Mouse (Mus musculus): ENCODE results near the gene Trmt1l. TPM values are rescaled to one million over a fixed set of nuclear protein-coding genes. Genes with fewer than 3 reads are reported as not detected.
A peak's percentile ranks its signal among the peaks of the same experiment; 100 is the strongest.

Trmt1l gene
- polyA plus RNA-seq, 1 experiment from 2014 or later = 18.5 TPM

DNA sequence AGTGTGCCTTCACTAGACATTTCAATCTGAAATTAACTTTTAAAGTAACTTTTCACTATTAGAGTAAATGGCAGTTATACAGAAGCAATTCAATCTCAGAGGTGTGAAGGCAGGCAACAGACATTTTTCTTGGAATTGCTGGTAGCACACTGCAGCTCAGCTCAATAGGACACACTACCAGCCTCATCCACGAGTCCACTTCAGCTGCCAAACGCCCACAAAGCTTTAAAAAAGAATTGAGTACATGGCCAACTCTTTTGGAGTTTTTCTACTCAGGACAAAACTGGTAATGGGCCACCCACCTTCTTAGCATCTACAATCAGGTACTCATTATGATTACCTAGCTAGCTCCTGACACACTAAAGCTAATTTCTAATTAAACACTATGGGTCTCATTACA, 69.6 kb downstream of the Trmt1l start:
- Histone ChIP-seq H3K27ac (ENCODE audit: low read depth, low read length) (no peak overlapping the region), H3K36me3 (ENCODE audit: control insufficient read depth, insufficient read depth) (no peaks in the 10 kb centered on the region), H3K9ac (ENCODE audit: low read depth, low read length) (no peak overlapping the region), H3K9me3 (ENCODE audit: control insufficient read depth) (no peaks in the 10 kb centered on the region), H3K4me3 (ENCODE audit: low read depth, low read length) (no peak overlapping the region), H3K4me1 (replicated peaks; ENCODE audit: control insufficient read depth, insufficient read depth, low read length) (peaks cover 7% of the 10 kb centered on the region), H3K4me2 (replicated peaks; ENCODE audit: low read depth) (0 out of 2 replicates have a peak overlapping the region, but pooled peaks have one; percentile 35), H3K27me3 (replicated peaks; ENCODE audit: control insufficient read depth, insufficient read depth, low read length) (no peaks in the 10 kb centered on the region)
- 63% methylated on average over 2 of the region's 2 CpGs for WGBS
- ATAC-seq = no peak
- no peak for TF ChIP-seq CTCF (IDR thresholded peaks at IDR 0.05; ENCODE audit: low read depth)

GRCm38 (mm10) chr1:151498381-151498780, 70.0 kb downstream of the Trmt1l start:
- WGBS = 78% methylated on average over 3 of the region's 3 CpGs
- TF ChIP-seq CTCF (IDR thresholded peaks at IDR 0.05; ENCODE audit: low read depth) = 0 out of 2 replicates have a peak, but pooled peaks have one; percentile 10
- Histone ChIP-seq H3K9me3 (ENCODE audit: control insufficient read depth) (no peaks in the 10 kb centered on the region), H3K27me3 (replicated peaks; ENCODE audit: control insufficient read depth, insufficient read depth, low read length) (no peaks in the 10 kb centered on the region), H3K4me2 (replicated peaks; ENCODE audit: low read depth) (0 out of 2 replicates have a peak overlapping the region, but pooled peaks have one; percentile 35), H3K4me3 (ENCODE audit: low read depth, low read length) (no peak overlapping the region), H3K36me3 (ENCODE audit: control insufficient read depth, insufficient read depth) (no peaks in the 10 kb centered on the region), H3K9ac (ENCODE audit: low read depth, low read length) (no peak overlapping the region), H3K4me1 (replicated peaks; ENCODE audit: control insufficient read depth, insufficient read depth, low read length) (peaks cover 7% of the 10 kb centered on the region), H3K27ac (ENCODE audit: low read depth, low read length) (no peak overlapping the region)
- ATAC-seq = no peak

- peak overlapping the region; percentile 73 for H3K4me2 ChIP-seq (replicated peaks; ENCODE audit: low read depth)
- WGBS = under 1% methylated on average over 55 of the region's 59 CpGs
- peak overlapping the region; percentile 97 for H3K4me3 ChIP-seq (ENCODE audit: low read depth, low read length)
- no peak for TF ChIP-seq CTCF (IDR thresholded peaks at IDR 0.05; ENCODE audit: low read depth)
- no peaks in the 10 kb centered on the region for H3K9me3 ChIP-seq (ENCODE audit: control insufficient read depth)
- no peaks in the 10 kb centered on the region for H3K27me3 ChIP-seq (replicated peaks; ENCODE audit: control insufficient read depth, insufficient read depth, low read length)
- peaks cover 1% of the 10 kb centered on the region; the same call in 1 of the 2 replicates for H3K4me1 ChIP-seq (replicated peaks; ENCODE audit: control insufficient read depth, insufficient read depth, low read length)
- ATAC-seq = no peak; the same call in none of the 2 replicates
- peak overlapping the region; percentile 98 for H3K9ac ChIP-seq (ENCODE audit: low read depth, low read length)
- no peaks in the 10 kb centered on the region for H3K36me3 ChIP-seq (ENCODE audit: control insufficient read depth, insufficient read depth)
- H3K27ac ChIP-seq (ENCODE audit: low read depth, low read length) = peak overlapping the region; percentile 97
These were observed 71.6 kb downstream of the Trmt1l start for GRCm38 (mm10) chr1:151499815-151500501.

- H3K4me3 ChIP-seq (ENCODE audit: low read depth, low read length) = peak within 1 kb of the TSS; percentile 97
- peak within 1 kb of the TSS; percentile 73 for H3K4me2 ChIP-seq (replicated peaks; ENCODE audit: low read depth)
- H3K9me3 ChIP-seq (ENCODE audit: control insufficient read depth) = no peaks in the 10 kb centered on the region
- WGBS = under 1% methylated on average over 56 of the region's 90 CpGs
- peak; percentile 98 for ATAC-seq
- no peaks in the 10 kb centered on the region; the same call in 1 of the 2 replicates for H3K4me1 ChIP-seq (replicated peaks; ENCODE audit: control insufficient read depth, insufficient read depth, low read length)
- no peaks in the 10 kb centered on the region for H3K27me3 ChIP-seq (replicated peaks; ENCODE audit: control insufficient read depth, insufficient read depth, low read length)
- no peak for TF ChIP-seq CTCF (IDR thresholded peaks at IDR 0.05; ENCODE audit: low read depth)
- H3K27ac ChIP-seq (ENCODE audit: low read depth, low read length) = peak within 1 kb of the TSS; percentile 97
- H3K9ac ChIP-seq (ENCODE audit: low read depth, low read length) = peak within 1 kb of the TSS; percentile 98
- H3K36me3 ChIP-seq (ENCODE audit: control insufficient read depth, insufficient read depth) = no peaks in the 10 kb centered on the region
These were observed 72.4 kb downstream of the Trmt1l start, which contains the start of gene Rnf2 for GRCm38 (mm10) chr1:151500531-151501361. Gene Rnf2, minus strand, starts transcription at chr1:151500955.

Small RNA genes lying within 50 kb of the gene (microRNA-seq; reads per million reads assigned to microRNA genes)
- not detected for gene Mir7682

Other genes with a start within 250 kb of the Trmt1l start
- 0.08 TPM in 1 of 2 replicates, not detected in the other for gene Gm47985, start 246.0 kb upstream of the Trmt1l start, polyA plus RNA-seq (2015; fragmentation: Nextera tagmentation; extraction: Ambion mirVana)
- gene Gm8947, start 236.2 kb upstream of the Trmt1l start, polyA plus RNA-seq (2015; fragmentation: Nextera tagmentation; extraction: Ambion mirVana) = not detected in 2 replicates
- gene Gm47995, start 230.1 kb upstream of the Trmt1l start, polyA plus RNA-seq (2015; fragmentation: Nextera tagmentation; extraction: Ambion mirVana) = not detected in 2 replicates
- gene 3110040M04Rik, start 224.4 kb upstream of the Trmt1l start, polyA plus RNA-seq (2015; fragmentation: Nextera tagmentation; extraction: Ambion mirVana) = not detected in 2 replicates
- gene Gm47996, start 218.4 kb upstream of the Trmt1l start, polyA plus RNA-seq (2015; fragmentation: Nextera tagmentation; extraction: Ambion mirVana) = not detected in 2 replicates
- gene Ivns1abp, start 84.1 kb upstream of the Trmt1l start, polyA plus RNA-seq (2015; fragmentation: Nextera tagmentation; extraction: Ambion mirVana) = 101 and 107 TPM in 2 replicates
- 56.7 and 66.5 TPM in 2 replicates for gene Swt1, start 87 bp upstream of the Trmt1l start, polyA plus RNA-seq (2015; fragmentation: Nextera tagmentation; extraction: Ambion mirVana)
- 26.9 and 31.4 TPM in 2 replicates for gene Rnf2, start 72.4 kb downstream of the Trmt1l start, polyA plus RNA-seq (2015; fragmentation: Nextera tagmentation; extraction: Ambion mirVana)
- gene Fam129a, start 142.6 kb downstream of the Trmt1l start, polyA plus RNA-seq (2015; fragmentation: Nextera tagmentation; extraction: Ambion mirVana) = 6.0 and 7.4 TPM in 2 replicates

All from intestine, postnatal 0 days (tissue).